Mouse (Mus musculus): ENCODE data around the gene Gpr137. TPM values are rescaled to one million over a fixed set of nuclear protein-coding genes. Genes with fewer than 3 reads are reported as not detected.
"Not testable (repeated sequence)": the region's sequence is repeated elsewhere in the genome, so short reads cannot be mapped to it uniquely, and the experiment has no call there.

Gene Gpr137
- polyA plus RNA-seq, 1 experiment from 2014 or later, result 72.3 TPM

DNA sequence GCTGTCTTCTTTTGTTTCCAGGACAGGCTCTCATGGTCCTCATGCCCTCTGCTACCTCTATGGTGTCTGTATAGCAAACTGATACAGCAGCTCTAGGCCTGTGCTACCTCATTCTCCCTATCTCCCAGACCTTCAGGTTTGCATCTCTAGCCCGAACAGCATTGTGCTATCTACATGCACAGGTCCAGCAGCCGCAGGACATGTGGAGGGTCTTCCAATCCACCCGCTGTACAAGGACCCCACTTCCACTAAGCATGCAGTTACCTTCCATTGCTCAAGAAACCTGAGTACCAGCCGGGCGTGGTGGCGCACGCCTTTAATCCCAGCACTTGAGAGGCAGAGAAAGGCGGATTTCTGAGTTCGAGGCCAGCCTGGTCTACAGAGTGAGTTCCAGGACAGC lies 27.7 kb downstream of the Gpr137 start:
- Histone ChIP-seq H3K27ac (replicated peaks) (no peak overlapping the region), H3K4me2 (no peak overlapping the region), H3K36me3 (peaks cover 32% of the 10 kb centered on the region), H3K4me1 (peaks cover 24% of the 10 kb centered on the region), H3K9me3 (replicated peaks) (no peaks in the 10 kb centered on the region), H3K9ac (replicated peaks) (no peak overlapping the region), H3K27me3 (replicated peaks) (no peaks in the 10 kb centered on the region), H3K4me3 (replicated peaks) (no peak overlapping the region)
- 95% methylated on average over 9 of the region's 9 CpGs for WGBS
- ATAC-seq (ENCODE audit: low FRiP score), result no peak

DNA sequence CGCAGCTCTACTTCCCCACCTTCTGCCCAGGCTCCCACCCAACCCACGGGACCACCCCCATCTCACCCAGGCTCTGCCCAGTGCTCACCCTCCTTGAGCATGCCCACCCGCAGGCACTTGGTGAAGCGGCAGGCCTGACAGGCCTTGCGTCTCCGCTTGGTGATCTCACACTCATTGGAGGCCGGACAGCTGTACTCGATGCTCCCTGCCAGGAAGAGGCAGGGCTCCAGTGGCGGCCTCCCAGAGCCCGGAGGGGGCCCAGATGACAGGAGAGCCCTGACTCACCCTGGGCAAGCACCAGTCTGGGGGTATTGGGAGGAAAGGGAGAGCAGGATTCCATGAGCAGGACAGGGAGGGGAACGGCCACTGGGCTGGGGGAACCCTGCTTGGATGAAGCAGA lies 28.3 kb downstream of the Gpr137 start:
- peaks cover 19% of the 10 kb centered on the region for H3K4me1 ChIP-seq
- no peak overlapping the region for H3K4me3 ChIP-seq (replicated peaks)
- H3K9me3 ChIP-seq (replicated peaks), result no peaks in the 10 kb centered on the region
- H3K9ac ChIP-seq (replicated peaks), result no peak overlapping the region
- no peak for ATAC-seq (ENCODE audit: low FRiP score)
- H3K36me3 ChIP-seq, result peaks cover 32% of the 10 kb centered on the region
- H3K27ac ChIP-seq (replicated peaks), result no peak overlapping the region
- H3K4me2 ChIP-seq, result no peak overlapping the region
- 85% methylated on average over 11 of the region's 11 CpGs for WGBS
- H3K27me3 ChIP-seq (replicated peaks), result no peaks in the 10 kb centered on the region

DNA sequence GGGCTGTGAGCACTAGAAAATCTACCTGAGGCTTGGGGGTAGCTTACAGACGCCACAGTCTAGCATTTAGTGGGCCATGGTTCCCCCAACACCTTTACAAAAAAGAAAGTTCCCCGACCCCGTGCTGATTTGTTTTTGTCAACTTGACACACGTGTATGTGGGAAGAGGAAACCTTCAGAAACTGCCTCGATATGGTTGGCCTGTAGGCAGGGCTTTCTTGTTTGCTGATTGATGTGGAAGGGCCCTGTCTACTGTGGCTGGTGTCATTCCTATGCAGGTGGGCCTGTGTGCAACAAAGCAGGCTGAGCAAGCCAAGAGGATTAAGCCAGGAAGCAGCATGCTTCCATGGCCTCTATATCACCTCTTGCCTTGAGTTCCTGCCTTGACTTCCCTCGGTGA lies 29.2 kb downstream of the Gpr137 start:
- Histone ChIP-seq H3K36me3 (peaks cover 32% of the 10 kb centered on the region), H3K4me1 (peaks cover 25% of the 10 kb centered on the region), H3K4me2 (no peak overlapping the region), H3K9ac (replicated peaks) (no peak overlapping the region), H3K4me3 (replicated peaks) (no peak overlapping the region), H3K27me3 (replicated peaks) (no peaks in the 10 kb centered on the region), H3K27ac (replicated peaks) (no peak overlapping the region), H3K9me3 (replicated peaks) (no peaks in the 10 kb centered on the region)
- no peak for ATAC-seq (ENCODE audit: low FRiP score)
- 87% methylated on average over 6 of the region's 6 CpGs for WGBS

DNA sequence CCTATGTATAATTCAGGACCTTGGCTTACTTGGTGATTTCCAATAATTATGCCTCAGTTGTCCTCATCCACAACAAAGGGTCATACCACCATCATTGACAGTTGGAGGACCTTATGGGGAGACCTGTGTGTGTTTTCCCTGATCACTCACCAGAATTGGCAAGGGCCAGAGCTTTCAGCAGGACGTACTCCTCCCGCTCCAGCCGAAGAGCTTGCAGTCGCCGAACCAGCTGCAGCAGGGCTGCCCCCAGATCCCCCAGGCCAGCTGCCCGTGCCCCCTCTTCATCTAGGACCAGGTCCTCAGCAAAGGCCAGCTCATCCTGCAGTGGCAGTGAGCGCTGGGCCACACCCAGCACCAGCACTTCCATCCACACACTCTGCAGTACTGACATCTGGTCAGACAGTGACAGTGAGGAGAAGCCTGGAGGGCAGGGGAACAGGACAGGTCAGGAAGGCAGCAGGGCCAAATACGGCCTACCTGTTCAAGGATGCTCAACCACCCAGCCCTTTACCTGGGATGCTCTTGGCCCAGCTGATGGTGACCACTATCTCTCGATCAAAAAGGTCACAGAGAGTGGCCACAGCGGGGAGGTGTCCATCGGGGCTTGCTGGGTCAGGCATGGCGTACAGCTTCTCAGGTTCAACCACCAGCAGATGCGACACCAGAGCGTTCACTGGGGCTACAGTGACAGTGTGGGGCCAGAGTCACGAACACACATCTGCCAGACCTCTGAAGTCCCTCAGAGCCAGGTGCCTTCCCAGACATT lies 29.9 kb downstream of the Gpr137 start:
- H3K36me3 ChIP-seq, result peaks cover 32% of the 10 kb centered on the region
- H3K4me1 ChIP-seq, result peaks cover 31% of the 10 kb centered on the region
- H3K9me3 ChIP-seq (replicated peaks), result no peaks in the 10 kb centered on the region
- H3K4me2 ChIP-seq, result no peak overlapping the region
- no peaks in the 10 kb centered on the region for H3K27me3 ChIP-seq (replicated peaks)
- no peak overlapping the region for H3K9ac ChIP-seq (replicated peaks)
- ATAC-seq (ENCODE audit: low FRiP score), result no peak
- 96% methylated on average over 15 of the region's 15 CpGs for WGBS
- H3K27ac ChIP-seq (replicated peaks), result no peak overlapping the region
- no peak overlapping the region for H3K4me3 ChIP-seq (replicated peaks)

DNA sequence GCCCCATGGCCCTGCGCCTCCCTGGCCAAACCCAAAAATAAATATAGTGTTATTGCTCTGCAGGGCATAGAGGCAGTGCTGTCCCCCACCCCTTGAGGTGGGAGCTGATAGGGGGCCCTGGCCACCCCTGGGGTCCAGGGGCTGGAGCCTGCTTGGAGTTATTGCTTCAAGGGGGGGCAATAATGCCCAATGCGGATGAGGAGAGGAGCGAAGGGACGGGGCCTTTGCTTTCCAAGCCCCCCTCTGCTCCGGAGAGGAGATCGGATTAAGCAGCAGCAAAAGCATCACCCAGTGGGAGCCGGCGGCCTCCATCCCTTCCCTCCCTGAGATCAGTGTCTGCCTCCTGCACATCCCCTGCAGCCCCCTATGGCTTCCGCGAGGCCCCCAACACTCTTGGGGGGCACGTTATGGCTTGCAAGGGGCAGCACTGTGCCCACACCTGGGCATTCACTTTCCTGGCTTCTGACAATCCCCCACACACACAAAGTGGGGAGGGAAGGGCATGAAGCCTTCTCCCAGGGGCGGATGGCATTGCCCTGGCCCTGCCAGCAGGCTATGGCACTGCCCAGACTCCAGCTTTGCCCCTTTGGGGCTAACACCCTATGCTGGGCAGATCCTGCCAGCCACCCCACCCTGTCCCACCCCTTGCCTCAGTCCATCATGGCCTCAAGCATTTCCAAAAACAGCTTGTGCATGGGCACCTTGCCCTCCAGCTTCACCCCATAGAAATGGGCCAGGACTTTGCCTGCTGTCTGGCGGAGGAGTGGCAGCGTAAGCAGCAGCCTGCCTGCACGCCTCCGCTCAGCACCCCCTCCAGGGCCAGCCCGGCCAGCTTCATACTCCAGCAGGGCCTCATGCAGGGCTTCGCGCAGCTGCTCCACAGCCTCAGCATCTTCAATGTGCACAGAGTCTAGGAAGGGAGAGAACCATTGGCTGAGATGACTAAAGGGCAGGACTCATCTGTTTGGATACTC lies 30.9 kb downstream of the Gpr137 start:
- H3K4me3 ChIP-seq (replicated peaks), result peak overlapping the region; percentile 64; the same call in 1 of the 2 replicates
- ATAC-seq (ENCODE audit: low FRiP score), result no peak
- WGBS, result 86% methylated on average over 19 of the region's 19 CpGs

DNA sequence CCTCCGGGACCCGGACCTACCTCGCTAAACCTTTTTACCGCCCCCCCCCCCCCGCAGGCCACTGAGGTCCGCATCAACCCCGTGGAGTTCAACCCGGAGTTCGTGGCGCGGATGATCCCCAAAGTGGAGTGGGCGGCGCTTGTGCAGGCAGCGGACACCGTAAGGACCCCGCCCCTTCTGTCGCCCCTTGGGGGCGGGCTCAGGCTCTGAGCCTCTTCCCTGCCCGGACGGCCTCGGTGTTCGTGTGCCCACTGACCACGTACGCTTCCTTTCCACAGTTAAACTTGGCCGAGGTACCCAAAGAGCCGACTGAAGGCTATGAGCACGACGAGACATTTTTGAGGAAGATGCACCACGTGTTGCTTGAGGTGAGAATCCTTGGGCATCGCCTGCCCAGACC lies 32.0 kb downstream of the Gpr137 start:
- H3K27ac ChIP-seq (replicated peaks), result peak overlapping the region; percentile 98
- H3K4me1 ChIP-seq, result peaks cover 38% of the 10 kb centered on the region
- peaks cover 50% of the 10 kb centered on the region for H3K36me3 ChIP-seq
- peak overlapping the region; percentile 73 for H3K4me2 ChIP-seq
- peak overlapping the region; percentile 73 for H3K9ac ChIP-seq (replicated peaks)
- not testable (repeated sequence) for H3K27me3 ChIP-seq (replicated peaks); H3K9me3 ChIP-seq (replicated peaks)
- peak overlapping the region; percentile 64 for H3K4me3 ChIP-seq (replicated peaks)
- peak; percentile 15 for ATAC-seq (ENCODE audit: low FRiP score)
- WGBS, result under 1% methylated on average over 24 of the region's 30 CpGs

More for the DNA sequence above, 30.9 kb downstream of the Gpr137 start:
- Histone ChIP-seq H3K4me1 (peaks cover 38% of the 10 kb centered on the region), H3K27me3 (replicated peaks) (no peaks in the 10 kb centered on the region), H3K9me3 (replicated peaks) (no peaks in the 10 kb centered on the region), H3K4me2 (peak overlapping the region; percentile 73), H3K9ac (replicated peaks) (no peak overlapping the region), H3K27ac (replicated peaks) (no peak overlapping the region), H3K36me3 (peaks cover 41% of the 10 kb centered on the region)

DNA sequence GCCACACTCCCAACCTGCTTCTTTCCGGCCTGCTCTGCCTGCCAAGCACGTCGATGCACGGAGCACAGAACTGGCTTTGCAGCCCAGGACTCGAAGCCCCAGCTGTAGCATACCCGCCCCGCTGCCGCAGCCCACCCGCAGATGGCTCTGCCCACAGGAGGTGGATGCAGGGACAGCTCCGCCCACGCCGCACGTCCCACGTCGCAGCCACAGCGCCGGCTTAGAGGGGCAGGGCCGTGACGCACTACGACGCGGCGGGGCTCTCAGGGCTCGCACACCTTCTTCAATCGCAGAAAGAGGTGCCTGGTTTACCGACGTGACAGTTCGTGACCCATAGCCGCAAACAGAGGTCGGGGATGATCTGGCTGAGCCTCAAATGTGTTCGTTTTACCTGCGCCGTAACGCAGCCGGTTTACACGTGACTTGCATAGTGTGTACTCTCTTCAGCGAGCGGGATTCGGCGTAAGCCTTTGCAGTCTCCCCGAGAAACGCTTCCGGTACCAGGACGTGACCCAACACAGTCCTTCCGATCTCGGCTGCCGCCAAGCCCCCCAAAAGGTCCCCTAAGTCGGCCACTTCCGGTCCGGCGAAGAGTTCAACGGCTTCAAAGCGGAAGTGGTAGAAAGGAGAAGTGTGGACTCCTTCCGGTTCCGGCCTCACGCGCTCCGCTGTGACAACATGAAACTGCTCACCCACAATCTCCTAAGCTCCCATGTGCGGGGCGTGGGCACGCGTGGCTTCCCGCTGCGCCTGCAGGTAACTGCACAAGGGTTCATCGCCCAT lies 32.6 kb downstream of the Gpr137 start, which contains the start of the genes Trmt112 and Prdx5:
Trmt112 (plus strand) TSS at position 192 of the 783 bp plus-strand sequence.
Prdx5 (minus strand) TSS at position 600 of the 783 bp plus-strand sequence.
- H3K4me2 ChIP-seq, result peak within 1 kb of the TSS; percentile 73
- no peaks in the 10 kb centered on the region for H3K27me3 ChIP-seq (replicated peaks)
- H3K4me1 ChIP-seq, result peaks cover 38% of the 10 kb centered on the region
- no peaks in the 10 kb centered on the region for H3K9me3 ChIP-seq (replicated peaks)
- H3K36me3 ChIP-seq, result peaks cover 56% of the 10 kb centered on the region
- WGBS, result under 1% methylated on average over 65 of the region's 65 CpGs
- peak within 1 kb of the TSS; percentile 98 for H3K27ac ChIP-seq (replicated peaks)
- peak; percentile 94 for ATAC-seq (ENCODE audit: low FRiP score)
- peak within 1 kb of the TSS; percentile 73 for H3K9ac ChIP-seq (replicated peaks)
- H3K4me3 ChIP-seq (replicated peaks), result peak within 1 kb of the TSS; percentile 64

DNA sequence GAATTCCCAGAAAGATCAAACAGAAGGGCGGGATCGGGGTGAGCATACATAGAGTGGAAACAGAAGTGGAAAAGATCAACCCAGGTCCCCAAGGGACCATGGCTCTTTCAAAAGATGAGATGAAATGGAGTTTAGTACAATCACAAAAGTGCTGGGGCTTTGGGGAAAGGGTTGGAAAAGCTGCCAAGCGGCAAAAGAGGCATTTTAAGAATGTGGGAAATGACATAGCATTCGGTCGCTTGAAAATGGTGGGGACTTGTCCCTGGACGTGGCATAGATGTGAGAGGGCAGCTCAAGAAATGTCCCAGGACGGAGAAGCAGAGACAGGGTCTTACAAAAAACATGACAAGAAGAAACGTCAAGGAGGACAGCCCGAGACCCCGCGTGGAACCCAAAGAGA lies 33.3 kb downstream of the Gpr137 start:
- 8% methylated on average over 11 of the region's 11 CpGs for WGBS

DNA sequence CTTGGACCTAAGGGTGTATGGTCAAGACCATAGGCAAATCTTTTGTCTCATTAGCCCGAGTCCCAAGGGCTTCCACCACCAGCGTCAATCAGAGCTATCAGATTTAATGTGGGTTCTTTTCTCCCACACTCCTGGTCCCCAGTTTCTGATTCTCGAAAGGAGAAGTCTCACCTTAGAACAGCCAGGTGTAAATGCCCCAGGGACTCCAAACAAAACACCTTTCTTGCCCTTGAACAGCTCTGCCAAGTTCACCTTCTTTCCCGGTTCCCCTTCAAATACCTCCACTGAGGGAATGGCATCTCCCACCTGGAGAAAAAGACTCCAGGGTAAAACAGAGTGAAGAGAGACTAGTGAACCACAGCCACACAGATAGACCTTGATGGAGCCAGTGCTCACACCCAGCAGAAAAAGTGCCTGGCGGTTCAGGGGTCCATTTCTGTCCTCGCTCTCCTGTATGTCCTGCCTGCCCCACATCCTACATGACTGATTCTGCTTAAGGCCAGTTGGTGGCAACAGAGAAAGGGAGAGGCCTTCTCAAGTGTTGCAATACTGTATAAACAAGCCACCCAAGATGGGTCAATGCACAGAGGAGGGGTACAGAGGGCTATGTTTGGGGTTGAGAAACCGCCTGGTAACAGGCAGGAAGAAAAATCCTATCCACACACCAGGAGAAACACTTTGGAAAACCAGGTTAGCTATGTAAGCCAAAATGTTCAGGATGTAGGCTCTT lies 34.3 kb downstream of the Gpr137 start:
- peaks cover 52% of the 10 kb centered on the region for H3K36me3 ChIP-seq
- H3K9me3 ChIP-seq (replicated peaks), result no peaks in the 10 kb centered on the region
- H3K27ac ChIP-seq (replicated peaks), result no peak overlapping the region
- H3K4me1 ChIP-seq, result peaks cover 38% of the 10 kb centered on the region
- H3K27me3 ChIP-seq (replicated peaks), result no peaks in the 10 kb centered on the region
- peak overlapping the region; percentile 64 for H3K4me3 ChIP-seq (replicated peaks)
- peak overlapping the region; percentile 73; the same call in 1 of the 2 replicates for H3K9ac ChIP-seq (replicated peaks)
- H3K4me2 ChIP-seq, result peak overlapping the region; percentile 73
- no peak for ATAC-seq (ENCODE audit: low FRiP score)
- WGBS, result 92% methylated on average over 7 of the region's 7 CpGs

More for the DNA sequence above, 33.3 kb downstream of the Gpr137 start:
- H3K4me3 ChIP-seq (replicated peaks), result peak overlapping the region; percentile 64
- peaks cover 61% of the 10 kb centered on the region for H3K36me3 ChIP-seq
- H3K27me3 ChIP-seq (replicated peaks), result no peaks in the 10 kb centered on the region
- peak overlapping the region; percentile 73 for H3K4me2 ChIP-seq
- H3K27ac ChIP-seq (replicated peaks), result peak overlapping the region; percentile 98
- H3K9me3 ChIP-seq (replicated peaks), result no peaks in the 10 kb centered on the region
- no peak for ATAC-seq (ENCODE audit: low FRiP score)
- peaks cover 38% of the 10 kb centered on the region for H3K4me1 ChIP-seq
- peak overlapping the region; percentile 73 for H3K9ac ChIP-seq (replicated peaks)

DNA sequence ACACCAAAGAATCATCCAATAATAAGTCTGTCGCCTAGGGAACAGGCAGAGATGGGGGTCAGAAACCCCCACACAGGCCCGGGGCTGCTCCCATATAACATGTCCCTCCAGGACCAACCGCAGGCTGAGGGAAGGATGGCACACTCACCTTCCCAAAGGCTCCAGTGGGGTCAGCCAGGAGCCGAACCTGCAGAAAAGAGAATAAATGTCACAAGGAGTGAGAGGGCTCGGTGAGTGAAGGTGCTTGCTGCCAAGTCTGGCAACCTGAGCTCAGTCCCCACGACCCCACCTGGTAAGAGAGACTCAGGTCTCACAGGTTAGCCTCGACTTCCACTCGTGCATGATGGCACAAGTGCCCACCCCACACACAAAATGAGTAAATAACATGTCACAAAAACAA lies 35.2 kb downstream of the Gpr137 start:
- H3K27ac ChIP-seq (replicated peaks), result no peak overlapping the region
- 92% methylated on average over 8 of the region's 8 CpGs for whole genome bisulfite sequencing
- H3K9me3 ChIP-seq (replicated peaks), result no peaks in the 10 kb centered on the region

More for the DNA sequence above, 35.2 kb downstream of the Gpr137 start:
- Histone ChIP-seq H3K4me3 (replicated peaks) (no peak overlapping the region), H3K36me3 (peaks cover 43% of the 10 kb centered on the region), H3K27me3 (replicated peaks) (no peaks in the 10 kb centered on the region), H3K4me1 (peaks cover 38% of the 10 kb centered on the region), H3K9ac (replicated peaks) (no peak overlapping the region), H3K4me2 (peak overlapping the region; percentile 73; the same call in 1 of the 2 replicates)
- no peak for ATAC-seq (ENCODE audit: low FRiP score)
